17 mouse cellular contexts compared by ENCODE assay signal in genomic region chr9:61175381-61175780, GRCm38 (mm10).
"Had no signal": no experiment of that assay in that cellular context is flagged by ENCODE, and none has a peak within 500 bp of the region (broad histone marks: within the 10 kb centered on the region; RNA-seq: fewer than 3 reads in every experiment).

No protein-coding gene starts in this region.

- ATAC-seq: lung, postnatal 0 days; midbrain, embryonic 13.5 days; midbrain, embryonic 15.5 days had no signal

- H3K36me3 ChIP-seq: lung, embryonic 15.5 days; midbrain, embryonic 13.5 days; midbrain, embryonic 15.5 days; neural tube, embryonic 12.5 days; stomach, embryonic 15.5 days had no signal

- H3K9ac ChIP-seq: liver, embryonic 14.5 days; lung, embryonic 15.5 days; midbrain, embryonic 13.5 days; midbrain, embryonic 15.5 days; neural tube, embryonic 12.5 days; stomach, embryonic 15.5 days had no signal

- H3K4me1 ChIP-seq: lung, embryonic 15.5 days; megakaryocyte, embryonic 14.5 days; stomach, embryonic 15.5 days had no signal

- H3K27me3 ChIP-seq: neural tube, embryonic 12.5 days; stomach, embryonic 15.5 days had no signal

- DNase-seq: lung, adult 2 months; lung, postnatal 14 days; lung, postnatal 36 days; right cerebral cortex, postnatal 14 days; thymus, adult 2 months; thymus, postnatal 36 days had no signal

- H3K4me3 ChIP-seq: lung, embryonic 15.5 days; midbrain, embryonic 13.5 days; midbrain, embryonic 15.5 days; neural tube, embryonic 12.5 days; stomach, embryonic 15.5 days had no signal

- H3K4me2 ChIP-seq: lung, embryonic 15.5 days; midbrain, embryonic 11.5 days; midbrain, embryonic 13.5 days; midbrain, embryonic 15.5 days; neural tube, embryonic 12.5 days; stomach, embryonic 15.5 days had no signal

- H3K27ac ChIP-seq: liver, embryonic 14.5 days; lung, embryonic 15.5 days; macrophage; midbrain, embryonic 13.5 days; midbrain, embryonic 15.5 days; neural tube, embryonic 12.5 days; stomach, embryonic 15.5 days; stomach, postnatal 0 days had no signal

- H3K9me3 ChIP-seq: lung, embryonic 15.5 days; megakaryocyte, embryonic 14.5 days; midbrain, embryonic 13.5 days; midbrain, embryonic 15.5 days; neural tube, embryonic 12.5 days; stomach, embryonic 15.5 days had no signal
